Mouse (Mus musculus): Measurements from ENCODE around the gene Dcdc2c. TPM values are rescaled to one million over a fixed set of nuclear protein-coding genes. Genes with fewer than 3 reads are reported as not detected.

The Dcdc2c gene
- polyA plus RNA-seq, 1 experiment from 2014 or later, result not detected

DNA sequence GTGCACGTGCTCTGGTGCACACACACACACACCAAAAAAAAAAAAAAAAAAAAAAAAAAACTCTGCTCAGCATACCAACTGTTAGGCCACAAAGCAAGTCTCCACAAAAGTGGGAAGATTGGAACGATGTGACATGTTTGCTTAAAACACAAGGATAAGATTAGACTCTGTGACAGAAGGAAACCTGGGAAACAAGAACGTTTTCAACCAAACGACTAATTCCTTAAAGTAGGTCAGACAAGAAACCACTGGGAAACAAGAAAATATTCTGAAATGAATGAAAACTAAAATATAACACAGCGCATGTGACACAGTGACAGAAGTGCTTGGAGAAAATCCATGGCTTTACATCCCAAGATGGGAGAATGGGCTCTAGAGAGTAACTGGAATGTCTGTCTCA, 57.9 kb downstream of the Dcdc2c start:
- 61% methylated on average over 5 of the region's 5 CpGs for WGBS
- no peaks in the 10 kb centered on the region for H3K27me3 ChIP-seq (replicated peaks; ENCODE audit: control insufficient read depth, insufficient read depth, low read length)
- no peaks in the 10 kb centered on the region for H3K36me3 ChIP-seq (ENCODE audit: control insufficient read depth, insufficient read depth)
- H3K4me2 ChIP-seq (replicated peaks; ENCODE audit: low read depth), result no peak overlapping the region
- no peak for TF ChIP-seq CTCF (IDR thresholded peaks at IDR 0.05; ENCODE audit: low read depth)
- ATAC-seq, result no peak
- no peak overlapping the region for H3K27ac ChIP-seq (ENCODE audit: low read depth, low read length)
- no peak overlapping the region for H3K9ac ChIP-seq (ENCODE audit: low read depth, low read length)
- H3K4me1 ChIP-seq (replicated peaks; ENCODE audit: control insufficient read depth, insufficient read depth, low read length), result no peaks in the 10 kb centered on the region
- H3K4me3 ChIP-seq (ENCODE audit: low read depth, low read length), result no peak overlapping the region
- H3K9me3 ChIP-seq (ENCODE audit: control insufficient read depth), result no peaks in the 10 kb centered on the region

- 74% methylated on average over 10 of the region's 10 CpGs for whole genome bisulfite sequencing
Observed at GRCm38 (mm10) chr12:28482483-28483160, 69.6 kb downstream of the Dcdc2c start.

GRCm38 (mm10) chr12:28460951-28461431, 91.2 kb downstream of the Dcdc2c start:
- H3K4me2 ChIP-seq (replicated peaks; ENCODE audit: low read depth), result no peak overlapping the region
- H3K4me3 ChIP-seq (ENCODE audit: low read depth, low read length), result no peak overlapping the region
- no peak for TF ChIP-seq CTCF (IDR thresholded peaks at IDR 0.05; ENCODE audit: low read depth)
- H3K36me3 ChIP-seq (ENCODE audit: control insufficient read depth, insufficient read depth), result no peaks in the 10 kb centered on the region
- no peak overlapping the region for H3K27ac ChIP-seq (ENCODE audit: low read depth, low read length)
- H3K9me3 ChIP-seq (ENCODE audit: control insufficient read depth), result no peaks in the 10 kb centered on the region
- WGBS, result 80% methylated on average over 2 of the region's 2 CpGs
- no peaks in the 10 kb centered on the region for H3K27me3 ChIP-seq (replicated peaks; ENCODE audit: control insufficient read depth, insufficient read depth, low read length)
- no peak for ATAC-seq
- H3K9ac ChIP-seq (ENCODE audit: low read depth, low read length), result no peak overlapping the region
- no peaks in the 10 kb centered on the region for H3K4me1 ChIP-seq (replicated peaks; ENCODE audit: control insufficient read depth, insufficient read depth, low read length)

More at GRCm38 (mm10) chr12:28482483-28483160, 69.6 kb downstream of the Dcdc2c start:
- ATAC-seq, result no peak
- Histone ChIP-seq H3K27ac (ENCODE audit: low read depth, low read length) (no peak overlapping the region), H3K4me3 (ENCODE audit: low read depth, low read length) (no peak overlapping the region), H3K36me3 (ENCODE audit: control insufficient read depth, insufficient read depth) (no peaks in the 10 kb centered on the region), H3K9me3 (ENCODE audit: control insufficient read depth) (no peaks in the 10 kb centered on the region), H3K4me2 (replicated peaks; ENCODE audit: low read depth) (no peak overlapping the region), H3K27me3 (replicated peaks; ENCODE audit: control insufficient read depth, insufficient read depth, low read length) (no peaks in the 10 kb centered on the region), H3K4me1 (replicated peaks; ENCODE audit: control insufficient read depth, insufficient read depth, low read length) (no peaks in the 10 kb centered on the region), H3K9ac (ENCODE audit: low read depth, low read length) (no peak overlapping the region)
- no peak for TF ChIP-seq CTCF (IDR thresholded peaks at IDR 0.05; ENCODE audit: low read depth)

DNA sequence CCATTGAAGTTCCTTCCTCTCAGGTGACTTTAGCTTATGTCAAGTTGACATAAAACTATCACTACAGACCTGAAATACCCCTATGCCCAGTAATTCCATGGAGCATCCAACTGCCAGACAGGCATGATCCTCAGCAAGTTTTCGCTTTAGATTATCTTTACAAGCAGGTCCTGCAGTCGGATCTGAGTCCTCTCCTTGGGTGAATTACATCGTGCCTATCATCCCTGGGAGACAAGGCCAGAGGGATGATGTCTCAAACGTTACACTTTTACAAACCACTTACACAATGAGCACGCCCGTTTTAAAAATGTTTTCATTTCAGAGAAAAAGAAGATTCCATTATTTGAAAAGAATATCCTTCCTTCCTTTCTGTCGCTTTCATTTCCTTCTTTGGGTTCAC, 91.7 kb downstream of the Dcdc2c start:
- 78% methylated on average over 7 of the region's 7 CpGs for WGBS
- H3K27ac ChIP-seq (ENCODE audit: low read depth, low read length), result no peak overlapping the region
- no peak overlapping the region for H3K4me3 ChIP-seq (ENCODE audit: low read depth, low read length)
- ATAC-seq, result no peak
- no peaks in the 10 kb centered on the region for H3K4me1 ChIP-seq (replicated peaks; ENCODE audit: control insufficient read depth, insufficient read depth, low read length)
- no peak for TF ChIP-seq CTCF (IDR thresholded peaks at IDR 0.05; ENCODE audit: low read depth)
- H3K4me2 ChIP-seq (replicated peaks; ENCODE audit: low read depth), result no peak overlapping the region
- H3K9ac ChIP-seq (ENCODE audit: low read depth, low read length), result no peak overlapping the region
- no peaks in the 10 kb centered on the region for H3K27me3 ChIP-seq (replicated peaks; ENCODE audit: control insufficient read depth, insufficient read depth, low read length)
- no peaks in the 10 kb centered on the region for H3K9me3 ChIP-seq (ENCODE audit: control insufficient read depth)
- no peaks in the 10 kb centered on the region for H3K36me3 ChIP-seq (ENCODE audit: control insufficient read depth, insufficient read depth)

- 87% methylated on average over 5 of the region's 5 CpGs for WGBS
- ATAC-seq, result no peak
- no peak overlapping the region for H3K27ac ChIP-seq (ENCODE audit: low read depth, low read length)
- no peaks in the 10 kb centered on the region for H3K4me1 ChIP-seq (replicated peaks; ENCODE audit: control insufficient read depth, insufficient read depth, low read length)
- H3K9me3 ChIP-seq (ENCODE audit: control insufficient read depth), result no peaks in the 10 kb centered on the region
- no peak overlapping the region for H3K4me3 ChIP-seq (ENCODE audit: low read depth, low read length)
- H3K9ac ChIP-seq (ENCODE audit: low read depth, low read length), result no peak overlapping the region
- no peak overlapping the region for H3K4me2 ChIP-seq (replicated peaks; ENCODE audit: low read depth)
- H3K36me3 ChIP-seq (ENCODE audit: control insufficient read depth, insufficient read depth), result no peaks in the 10 kb centered on the region
- no peak for TF ChIP-seq CTCF (IDR thresholded peaks at IDR 0.05; ENCODE audit: low read depth)
- no peaks in the 10 kb centered on the region for H3K27me3 ChIP-seq (replicated peaks; ENCODE audit: control insufficient read depth, insufficient read depth, low read length)
Observed at GRCm38 (mm10) chr12:28458786-28459185, 93.4 kb downstream of the Dcdc2c start.

GRCm38 (mm10) chr12:28436536-28436935, 115.7 kb downstream of the Dcdc2c start:
- ATAC-seq, result no peak
- H3K9me3 ChIP-seq (ENCODE audit: control insufficient read depth), result no peaks in the 10 kb centered on the region
- no peaks in the 10 kb centered on the region for H3K36me3 ChIP-seq (ENCODE audit: control insufficient read depth, insufficient read depth)
- H3K9ac ChIP-seq (ENCODE audit: low read depth, low read length), result no peak overlapping the region
- H3K27me3 ChIP-seq (replicated peaks; ENCODE audit: control insufficient read depth, insufficient read depth, low read length), result no peaks in the 10 kb centered on the region
- 70% methylated on average over 5 of the region's 5 CpGs for WGBS
- no peak overlapping the region for H3K4me3 ChIP-seq (ENCODE audit: low read depth, low read length)
- TF ChIP-seq CTCF (IDR thresholded peaks at IDR 0.05; ENCODE audit: low read depth), result no peak
- H3K27ac ChIP-seq (ENCODE audit: low read depth, low read length), result no peak overlapping the region
- H3K4me2 ChIP-seq (replicated peaks; ENCODE audit: low read depth), result no peak overlapping the region
- no peaks in the 10 kb centered on the region for H3K4me1 ChIP-seq (replicated peaks; ENCODE audit: control insufficient read depth, insufficient read depth, low read length)

Data from intestine, postnatal 0 days (tissue).